Mouse (Mus musculus): ENCODE measurements around the gene Rcn1.

The Rcn1 gene

DNA sequence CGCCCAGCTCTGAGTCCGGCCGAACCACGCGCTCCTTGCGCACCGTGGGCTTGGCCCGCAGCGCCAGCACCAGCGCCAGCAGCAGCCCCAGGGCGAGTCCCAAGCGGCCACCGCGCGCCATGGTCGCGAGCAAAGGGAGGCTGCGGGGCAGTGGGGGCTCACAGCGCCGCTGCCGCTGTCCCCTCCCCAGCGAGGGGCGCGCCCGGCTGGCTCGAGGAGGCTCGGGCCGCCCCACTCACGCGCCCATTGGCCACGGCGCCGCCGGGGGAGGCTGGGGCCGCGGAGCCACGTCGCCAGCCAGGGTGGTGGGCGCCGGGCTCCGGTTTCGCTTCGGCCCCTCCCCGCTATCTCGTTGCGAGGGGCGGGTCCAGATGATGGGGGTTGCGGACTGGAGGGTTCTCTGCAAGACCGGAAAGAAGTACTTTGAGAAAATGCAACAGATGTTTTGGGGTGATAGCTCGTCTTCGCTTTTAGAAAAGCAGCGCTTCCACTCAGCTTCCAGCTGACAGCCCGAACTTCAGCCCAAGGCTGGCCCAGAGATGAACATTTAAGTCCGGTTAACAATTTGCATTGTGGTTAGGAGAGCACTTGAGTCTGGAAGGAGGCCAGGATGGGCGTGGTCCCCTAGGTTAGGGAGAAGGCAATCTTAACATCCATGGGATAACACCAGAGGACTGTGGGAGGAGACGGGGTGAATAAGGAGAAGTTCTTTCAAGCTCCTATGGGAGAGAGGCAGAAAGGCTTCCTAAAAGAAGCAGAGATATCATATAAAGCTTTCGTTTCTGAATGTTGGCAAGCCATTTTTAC is at the start of gene Rcn1:
Gene Rcn1 (minus strand): TSS at position 235 of the 807 bp plus-strand sequence.
- DNase-seq, result peak; percentile 13

- no peak for DNase-seq
These were observed 45.0 kb upstream of the Rcn1 start for GRCm38 (mm10) chr2:105444072-105444471.

- DNase-seq, result no peak
These were observed 39.9 kb upstream of the Rcn1 start for GRCm38 (mm10) chr2:105439022-105439421.

DNA sequence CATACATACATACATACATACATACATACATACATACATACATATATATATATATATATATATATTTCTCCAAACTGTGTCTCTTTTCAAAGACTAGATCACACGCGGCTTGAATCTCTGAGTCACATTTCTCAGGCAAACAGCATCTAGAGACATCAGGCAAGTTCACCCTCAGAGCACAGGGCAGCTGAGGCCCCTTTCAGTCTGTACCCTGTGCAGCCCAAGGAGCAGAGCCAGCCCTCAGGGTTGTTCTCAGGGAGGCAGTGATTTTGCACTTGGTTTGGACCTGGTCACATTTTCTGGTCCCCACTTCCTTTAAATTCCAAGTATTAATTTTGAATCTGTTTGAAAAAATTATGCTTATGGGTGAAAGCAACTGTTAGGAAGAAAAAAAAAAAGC is 39.4 kb upstream of the Rcn1 start:
- no peak for DNase-seq

- DNase-seq, result no peak
These were observed 33.8 kb upstream of the Rcn1 start for GRCm38 (mm10) chr2:105432927-105433326.

- DNase-seq, result no peak
These were observed 31.3 kb upstream of the Rcn1 start for GRCm38 (mm10) chr2:105430373-105430772.

GRCm38 (mm10) chr2:105429899-105430298 is 30.8 kb upstream of the Rcn1 start:
- DNase-seq, result no peak

GRCm38 (mm10) chr2:105428467-105428866 is 29.3 kb upstream of the Rcn1 start:
- no peak for DNase-seq

- peak; percentile 51 for DNase-seq
These were observed 28.9 kb upstream of the Rcn1 start for GRCm38 (mm10) chr2:105428029-105428428.

- no peak for DNase-seq
These were observed 28.3 kb upstream of the Rcn1 start for GRCm38 (mm10) chr2:105427447-105427846.

DNA sequence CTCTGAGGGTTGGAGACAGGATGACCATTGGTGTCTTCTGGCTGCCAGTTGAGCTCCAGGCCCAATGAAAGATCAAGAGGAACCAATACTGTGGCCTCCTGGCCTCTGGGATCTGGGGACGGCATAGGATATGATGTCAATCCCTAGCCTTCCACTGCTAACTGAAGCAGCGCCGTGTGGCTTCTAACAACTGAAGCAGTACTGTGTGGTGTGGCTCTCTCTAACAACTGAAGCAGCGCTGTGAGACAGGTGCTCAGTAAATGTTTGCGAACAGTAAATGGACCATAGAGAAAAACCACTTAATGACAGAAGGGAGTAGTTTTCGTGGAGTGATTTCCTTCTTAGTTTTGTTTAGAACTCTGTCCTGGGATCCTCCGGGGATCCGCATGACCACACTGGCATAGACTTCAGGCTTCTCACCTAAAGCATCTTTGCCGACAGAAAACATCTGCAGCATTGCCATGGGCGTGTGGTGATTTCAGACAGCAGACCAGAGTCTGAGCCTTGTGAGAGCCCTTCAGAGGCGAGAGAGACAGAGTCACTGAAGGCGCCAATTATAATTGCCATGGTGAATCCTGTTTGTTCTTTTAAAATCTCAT is 19.6 kb upstream of the Rcn1 start:
- no peak for DNase-seq

DNA sequence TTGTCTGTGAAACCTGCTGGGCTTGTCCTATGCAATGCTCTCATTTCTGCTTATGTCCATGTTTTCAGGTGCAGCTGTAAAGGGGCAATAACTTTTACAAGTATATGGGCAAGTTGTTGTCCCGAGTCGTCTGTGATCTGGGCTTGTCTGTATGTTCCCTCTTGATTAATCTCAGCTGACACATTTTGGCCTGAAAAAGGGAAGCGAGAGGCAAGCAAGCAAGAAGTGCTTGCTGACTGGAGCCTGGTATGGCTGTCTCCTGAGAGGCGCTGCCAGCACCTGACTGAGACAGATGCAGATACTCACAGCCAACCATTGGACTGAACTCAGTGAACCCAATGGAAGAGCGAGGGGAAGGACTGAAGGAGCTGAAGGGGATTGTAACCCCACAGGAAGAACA is 18.5 kb upstream of the Rcn1 start:
- no peak for DNase-seq

DNA sequence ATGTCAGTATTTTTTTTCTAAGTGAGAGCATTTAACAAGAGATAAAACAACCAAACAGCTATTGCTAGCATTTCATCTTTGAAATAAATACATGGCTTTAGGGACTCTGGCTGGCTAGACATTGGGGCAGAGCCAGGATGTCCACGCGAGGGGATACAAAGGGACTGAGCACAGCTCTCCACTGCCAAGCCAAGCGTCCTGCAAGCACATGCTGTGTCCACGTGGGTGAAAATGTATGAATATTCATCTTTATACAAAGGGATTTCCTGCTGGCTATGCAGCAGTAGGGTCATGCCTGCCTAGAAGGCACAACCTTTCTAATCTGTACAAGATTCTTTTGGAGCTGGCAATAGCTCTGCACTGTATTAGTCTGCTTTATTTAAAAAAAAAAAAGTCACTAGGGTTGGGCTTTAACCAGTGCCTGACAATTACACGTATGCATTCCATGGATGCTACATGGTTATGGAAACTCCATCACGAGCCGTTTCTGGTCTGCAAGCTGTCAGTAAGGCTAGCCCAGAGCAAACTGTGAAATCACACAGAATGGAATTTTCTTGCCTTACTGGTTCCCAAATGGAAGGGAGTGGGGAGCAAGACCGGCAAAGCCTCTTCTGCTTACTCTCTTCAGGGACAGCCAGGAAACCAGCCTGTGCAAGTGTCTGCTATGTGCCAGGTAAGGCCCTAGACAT is 17.7 kb upstream of the Rcn1 start:
- no peak for DNase-seq

- no peak for DNase-seq
These were observed 17.0 kb upstream of the Rcn1 start for GRCm38 (mm10) chr2:105416046-105416659.

DNA sequence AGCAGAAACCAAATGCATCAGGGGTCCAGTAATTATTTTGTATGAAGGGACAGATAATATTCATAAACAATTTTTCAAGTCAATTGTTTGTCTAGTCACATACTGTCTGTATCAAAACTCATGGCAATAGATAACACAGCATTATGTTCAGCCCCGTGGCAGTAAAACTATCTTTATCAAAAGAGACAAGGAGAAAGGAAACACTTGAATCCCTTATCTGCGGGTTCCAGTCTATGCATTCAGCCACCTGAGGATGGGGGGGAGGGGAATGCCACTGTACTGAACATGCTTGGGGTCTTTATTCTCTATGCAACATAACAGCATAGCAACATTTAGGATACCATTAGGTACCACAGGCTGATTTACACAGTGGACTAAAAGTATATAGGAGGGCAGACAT is 15.2 kb upstream of the Rcn1 start:
- DNase-seq, result no peak

DNA sequence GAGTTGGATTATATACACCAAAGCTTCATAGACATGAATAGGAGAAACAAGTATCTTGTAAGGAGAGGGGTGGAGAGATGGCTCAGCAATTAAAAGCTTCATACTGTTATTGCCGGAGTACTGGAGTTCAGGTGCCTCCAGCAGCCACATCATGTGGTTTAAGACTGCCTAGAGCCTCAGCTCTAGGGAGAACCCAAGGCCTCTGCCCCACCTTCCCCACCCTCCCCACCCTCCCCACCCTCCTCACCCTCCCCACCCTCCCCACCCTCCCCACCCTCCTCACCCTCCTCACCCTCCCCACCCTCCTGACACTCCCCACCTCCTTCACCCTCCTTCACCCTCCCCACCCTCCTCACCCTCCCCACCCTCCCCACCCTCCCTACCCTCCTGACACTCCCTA is 10.1 kb upstream of the Rcn1 start:
- DNase-seq, result no peak

DNA sequence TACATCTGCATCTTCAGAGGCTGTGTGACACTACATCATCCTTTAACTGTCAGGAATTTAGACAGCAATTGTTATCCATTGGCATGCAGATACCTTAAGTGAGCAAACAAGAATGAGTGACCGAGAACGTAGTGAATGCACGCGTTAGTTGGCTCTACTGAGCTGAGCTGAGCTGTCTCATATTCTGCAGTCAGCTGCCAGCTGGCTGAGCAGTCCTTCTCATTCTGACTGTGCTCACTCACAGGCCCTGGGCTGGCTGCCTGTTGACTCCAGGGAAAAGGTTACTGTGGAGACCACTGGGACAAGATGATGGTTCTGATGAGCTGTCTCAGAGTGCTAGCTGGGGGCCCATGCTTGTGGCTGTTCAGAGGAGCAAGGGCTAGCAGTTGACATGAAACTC is 9.4 kb upstream of the Rcn1 start:
- DNase-seq, result no peak

GRCm38 (mm10) chr2:105402180-105402579 is 3.1 kb upstream of the Rcn1 start:
- DNase-seq, result no peak

- DNase-seq, result no peak
These were observed 1.4 kb upstream of the Rcn1 start for GRCm38 (mm10) chr2:105400558-105400957.

DNA sequence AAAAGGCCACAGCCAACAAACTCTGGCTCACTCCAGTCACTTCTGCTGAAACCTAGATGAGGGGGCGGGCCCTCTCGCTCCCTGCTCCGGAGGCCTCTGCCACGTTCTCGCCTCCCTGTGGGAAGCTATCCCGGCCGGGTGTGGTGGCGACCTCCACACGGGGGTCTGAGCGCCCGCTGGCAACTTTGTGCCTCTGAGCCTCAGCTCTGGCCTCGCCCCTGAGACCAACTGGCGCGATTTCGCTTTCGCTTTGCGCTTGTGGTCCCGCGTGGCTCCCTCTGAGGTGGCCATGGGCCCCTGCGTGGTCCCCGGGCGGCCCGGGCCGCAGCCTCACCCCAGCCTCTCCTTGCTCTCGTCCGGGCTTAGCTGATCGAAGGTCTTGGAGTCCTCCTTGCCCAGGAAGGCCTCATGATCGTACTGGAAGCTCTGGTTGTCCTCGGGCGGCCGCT is 459 bp downstream of the Rcn1 start:
- no peak for DNase-seq

GRCm38 (mm10) chr2:105397446-105398211 is 1.5 kb downstream of the Rcn1 start:
- no peak for DNase-seq

DNA sequence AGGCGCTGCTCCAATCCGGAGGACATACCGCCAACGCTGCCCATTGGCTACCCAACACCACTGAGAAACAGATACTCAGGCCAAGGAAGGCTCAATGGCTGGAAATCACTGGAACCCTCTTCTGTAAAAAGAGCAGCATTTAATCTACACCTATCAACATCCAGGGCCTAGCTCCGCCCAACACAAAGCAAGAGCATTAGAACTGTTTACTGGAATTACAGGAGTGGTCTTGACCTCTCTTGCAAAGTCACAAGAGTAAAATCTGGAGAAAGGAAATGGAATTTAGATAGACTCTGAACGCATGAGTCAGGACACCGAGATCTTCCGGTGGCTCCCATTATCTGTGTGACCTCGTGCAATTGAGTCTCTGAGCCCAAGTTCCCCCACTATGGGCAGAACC is 3.1 kb downstream of the Rcn1 start:
- no peak for DNase-seq

GRCm38 (mm10) chr2:105394375-105394774 is 4.7 kb downstream of the Rcn1 start:
- DNase-seq, result no peak
